Mouse (Mus musculus): ENCODE measurements around the gene Ripk4. TPM values are rescaled to one million over a fixed set of nuclear protein-coding genes. Genes with fewer than 3 reads are reported as not detected.

The Ripk4 gene
- 16.0 and 16.3 TPM in 2 replicates for polyA plus RNA-seq (2015; fragmentation: Nextera tagmentation; extraction: Ambion mirVana)

DNA sequence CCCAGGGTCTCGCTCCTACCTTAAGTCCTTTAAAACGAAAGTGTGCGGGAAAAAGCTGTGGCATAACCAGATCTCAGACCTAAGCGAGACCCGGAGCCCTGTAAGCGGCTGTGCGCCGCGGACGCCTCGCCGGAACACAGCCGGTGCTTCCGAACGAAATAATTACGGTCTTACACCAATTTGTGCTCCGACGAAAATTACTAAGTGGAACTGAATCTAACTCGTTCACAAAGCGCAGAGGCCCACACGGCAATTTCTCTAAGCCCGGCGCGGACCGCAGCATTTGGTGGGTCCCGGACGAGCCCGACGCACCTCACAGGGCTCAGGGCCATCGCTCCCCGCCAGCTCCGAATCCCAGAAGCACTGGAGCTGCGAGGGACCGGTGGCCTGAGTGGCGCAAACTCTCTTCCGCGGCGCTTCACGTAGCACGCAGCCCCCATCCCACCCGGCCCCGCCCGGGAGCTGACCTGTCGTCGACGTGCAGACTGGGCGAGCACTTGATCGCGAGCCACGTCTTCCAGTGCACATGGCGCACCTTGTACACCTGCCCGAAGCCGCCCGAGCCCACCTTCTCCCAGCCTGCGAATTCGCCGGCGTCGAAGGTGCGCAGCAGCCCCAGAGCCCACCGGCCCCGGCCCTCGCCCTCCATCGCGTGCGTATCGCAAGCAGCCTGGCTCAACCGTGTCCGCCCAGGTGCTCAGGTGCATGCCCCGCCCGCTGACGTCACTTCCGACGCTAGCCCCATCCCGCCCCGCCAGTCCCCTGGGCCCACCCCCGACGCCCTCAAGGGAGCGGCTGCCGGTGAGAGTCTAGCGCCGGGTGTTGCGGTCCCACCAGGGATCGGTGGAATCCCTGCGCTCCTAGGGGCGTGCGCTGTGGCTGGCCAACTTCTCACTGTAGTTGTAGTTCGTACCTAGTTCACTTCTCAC, at the start of gene Ripk4:
Ripk4 (minus strand) TSS at position 727 of the 929 bp plus-strand sequence.
- WGBS = under 1% methylated on average over 88 of the region's 88 CpGs
- Histone ChIP-seq H3K9ac (peak within 1 kb of the TSS; percentile 68), H3K27me3 (peaks cover 73% of the 10 kb centered on the region), H3K27ac (no peak within 1 kb of the TSS), H3K9me3 (no peaks in the 10 kb centered on the region), H3K36me3 (no peaks in the 10 kb centered on the region), H3K4me2 (peak within 1 kb of the TSS; percentile 68), H3K4me1 (peaks cover 12% of the 10 kb centered on the region), H3K4me3 (peak within 1 kb of the TSS; percentile 50)
- peak; percentile 82 for ATAC-seq (ENCODE audit: insufficient number of reproducible peaks, insufficient read depth, low FRiP score, low TSS enrichment, low read depth)

- WGBS = 95% methylated on average over 3 of the region's 3 CpGs
- H3K4me3 ChIP-seq = no peak overlapping the region
- ATAC-seq (ENCODE audit: insufficient number of reproducible peaks, insufficient read depth, low FRiP score, low TSS enrichment, low read depth) = no peak
- H3K27me3 ChIP-seq = no peaks in the 10 kb centered on the region
- H3K4me2 ChIP-seq = no peak overlapping the region
- no peaks in the 10 kb centered on the region for H3K4me1 ChIP-seq
- no peaks in the 10 kb centered on the region for H3K9me3 ChIP-seq
- no peak overlapping the region for H3K27ac ChIP-seq
- H3K36me3 ChIP-seq = peaks cover 97% of the 10 kb centered on the region
- no peak overlapping the region for H3K9ac ChIP-seq
These were observed 45.3 kb upstream of the Ripk4 start for GRCm38 (mm10) chr16:97808881-97809280.

DNA sequence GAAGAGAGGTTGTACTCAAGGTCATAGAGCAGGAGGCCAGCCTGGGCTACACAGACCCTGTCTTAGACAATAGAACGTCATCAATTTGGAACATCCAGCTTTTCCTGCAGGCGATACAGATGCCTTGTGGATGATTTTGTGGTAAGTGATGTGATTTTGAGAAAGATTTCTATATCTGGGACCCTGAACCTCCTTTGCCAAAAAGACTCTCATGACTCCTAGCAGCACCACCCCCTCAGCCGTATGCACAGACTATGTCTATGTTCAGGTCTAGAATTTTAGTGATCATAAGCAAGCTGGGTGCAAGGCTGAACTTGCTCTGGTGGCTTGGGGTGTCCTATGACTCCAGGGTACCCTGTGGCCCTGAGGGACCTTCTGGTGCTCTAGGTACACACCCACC, 42.1 kb upstream of the Ripk4 start:
- Histone ChIP-seq H3K27me3 (no peaks in the 10 kb centered on the region), H3K9me3 (no peaks in the 10 kb centered on the region), H3K9ac (no peak overlapping the region), H3K4me2 (no peak overlapping the region), H3K36me3 (peaks cover 92% of the 10 kb centered on the region), H3K4me3 (no peak overlapping the region), H3K4me1 (no peaks in the 10 kb centered on the region), H3K27ac (no peak overlapping the region)
- WGBS = 91% methylated on average over 3 of the region's 3 CpGs
- ATAC-seq (ENCODE audit: insufficient number of reproducible peaks, insufficient read depth, low FRiP score, low TSS enrichment, low read depth) = no peak

DNA sequence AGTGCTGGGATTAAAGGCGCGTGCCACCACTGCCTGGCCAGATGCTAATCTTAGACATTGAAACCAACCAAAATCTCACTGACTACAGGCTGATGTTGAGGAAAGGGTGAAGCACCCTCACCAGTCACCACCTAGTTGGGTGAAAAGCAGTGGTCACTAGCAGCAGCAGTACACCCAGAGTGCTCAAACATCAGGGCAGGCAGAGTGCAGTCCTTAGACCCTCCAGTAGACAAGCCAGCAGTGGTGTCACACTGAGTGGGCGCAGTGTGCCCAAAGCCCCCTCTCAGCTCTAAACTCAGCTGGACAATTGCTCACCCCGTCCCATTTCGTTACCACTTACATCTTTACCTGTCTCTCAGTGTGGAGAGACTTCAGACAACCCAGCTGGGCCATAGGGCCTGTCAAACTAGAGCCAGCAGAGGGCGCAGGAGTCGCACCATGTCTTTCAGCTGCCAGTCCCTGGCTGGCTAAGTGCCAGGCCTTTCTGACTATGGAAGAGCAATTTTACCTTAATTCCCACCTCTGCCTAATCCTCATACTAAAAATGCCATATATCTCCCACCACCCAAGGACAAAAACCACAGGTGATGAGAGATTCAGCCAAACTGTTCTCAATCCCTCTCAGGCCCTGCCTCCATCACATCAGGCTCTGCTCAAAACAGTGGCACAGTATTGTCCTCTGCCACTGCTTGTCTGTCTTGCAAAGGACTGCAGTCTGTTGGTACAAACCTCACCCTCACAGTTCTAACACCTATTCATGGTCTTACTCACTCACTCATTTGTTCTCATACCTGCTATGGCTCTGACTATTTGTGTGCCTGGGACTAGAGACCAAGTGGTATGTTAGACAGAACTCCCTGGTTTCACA, 41.3 kb upstream of the Ripk4 start:
- Histone ChIP-seq H3K27ac (no peak overlapping the region), H3K27me3 (no peaks in the 10 kb centered on the region), H3K9me3 (no peaks in the 10 kb centered on the region), H3K4me2 (no peak overlapping the region), H3K36me3 (peaks cover 91% of the 10 kb centered on the region), H3K4me3 (no peak overlapping the region), H3K9ac (no peak overlapping the region), H3K4me1 (no peaks in the 10 kb centered on the region)
- no peak for ATAC-seq (ENCODE audit: insufficient number of reproducible peaks, insufficient read depth, low FRiP score, low TSS enrichment, low read depth)
- WGBS = 75% methylated on average over 7 of the region's 7 CpGs

GRCm38 (mm10) chr16:97797950-97798869, 34.6 kb upstream of the Ripk4 start:
- H3K9ac ChIP-seq = no peak overlapping the region
- WGBS = 92% methylated on average over 7 of the region's 7 CpGs
- no peak for ATAC-seq (ENCODE audit: insufficient number of reproducible peaks, insufficient read depth, low FRiP score, low TSS enrichment, low read depth)
- H3K27ac ChIP-seq = no peak overlapping the region
- H3K9me3 ChIP-seq = no peaks in the 10 kb centered on the region
- no peaks in the 10 kb centered on the region for H3K27me3 ChIP-seq
- no peak overlapping the region for H3K4me2 ChIP-seq
- no peak overlapping the region for H3K4me3 ChIP-seq
- H3K4me1 ChIP-seq = no peaks in the 10 kb centered on the region
- peaks cover 90% of the 10 kb centered on the region for H3K36me3 ChIP-seq

DNA sequence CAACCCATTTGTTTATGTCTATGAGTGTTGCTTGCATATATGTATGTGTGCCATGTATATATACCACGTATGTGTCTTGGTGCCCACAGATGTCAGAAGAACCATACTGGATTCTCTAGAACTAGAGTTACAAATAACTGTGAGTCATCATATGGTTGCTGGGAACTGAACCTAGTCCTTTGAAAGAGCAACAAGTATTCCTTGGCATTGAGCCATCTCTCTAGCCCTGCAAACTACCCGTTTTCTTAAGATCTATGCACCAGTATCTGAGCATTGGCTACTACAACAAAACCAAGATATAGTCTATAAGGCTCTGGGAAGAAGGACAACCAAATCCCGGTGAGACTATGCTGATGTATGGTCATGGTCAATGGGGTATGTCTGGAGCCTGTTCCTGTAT, 33.6 kb upstream of the Ripk4 start:
- no peak for ATAC-seq (ENCODE audit: insufficient number of reproducible peaks, insufficient read depth, low FRiP score, low TSS enrichment, low read depth)
- H3K9me3 ChIP-seq = no peaks in the 10 kb centered on the region

DNA sequence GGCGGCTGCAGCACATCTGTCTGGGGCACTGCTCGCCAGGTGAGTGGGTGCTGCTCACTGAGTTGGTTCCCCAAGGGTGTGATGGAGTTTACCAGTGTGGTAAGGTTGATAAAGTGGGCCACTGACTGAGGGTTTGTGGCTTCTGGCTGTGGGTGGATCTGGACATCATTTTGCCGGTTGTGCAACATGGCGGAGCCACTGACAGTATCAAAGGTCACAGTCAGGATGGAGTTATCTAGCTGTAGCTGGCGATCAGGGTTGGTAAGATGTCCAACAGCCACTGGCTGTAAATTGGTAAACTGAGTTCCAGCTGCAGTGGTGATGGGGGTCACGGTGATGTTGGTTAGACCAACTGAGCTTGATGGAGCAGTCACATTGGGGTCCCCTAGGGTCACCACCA, 30.7 kb upstream of the Ripk4 start:
- no peak overlapping the region for H3K27ac ChIP-seq
- H3K9me3 ChIP-seq = no peaks in the 10 kb centered on the region
- H3K4me1 ChIP-seq = no peaks in the 10 kb centered on the region
- peaks cover 67% of the 10 kb centered on the region for H3K36me3 ChIP-seq
- no peak overlapping the region for H3K4me3 ChIP-seq
- no peak overlapping the region for H3K4me2 ChIP-seq
- ATAC-seq (ENCODE audit: insufficient number of reproducible peaks, insufficient read depth, low FRiP score, low TSS enrichment, low read depth) = no peak
- H3K9ac ChIP-seq = no peak overlapping the region
- H3K27me3 ChIP-seq = no peaks in the 10 kb centered on the region
- WGBS = 94% methylated on average over 6 of the region's 6 CpGs

More for the DNA sequence above, 33.6 kb upstream of the Ripk4 start:
- H3K4me1 ChIP-seq = no peaks in the 10 kb centered on the region
- no peak overlapping the region for H3K4me2 ChIP-seq
- no peak overlapping the region for H3K4me3 ChIP-seq
- WGBS = 88% methylated on average over 3 of the region's 3 CpGs
- H3K9ac ChIP-seq = no peak overlapping the region
- H3K27ac ChIP-seq = no peak overlapping the region
- H3K27me3 ChIP-seq = no peaks in the 10 kb centered on the region
- H3K36me3 ChIP-seq = peaks cover 88% of the 10 kb centered on the region

GRCm38 (mm10) chr16:97783057-97783456, 19.5 kb upstream of the Ripk4 start:
- no peaks in the 10 kb centered on the region for H3K9me3 ChIP-seq
- 88% methylated on average over 5 of the region's 5 CpGs for WGBS
- H3K9ac ChIP-seq = no peak overlapping the region
- ATAC-seq (ENCODE audit: insufficient number of reproducible peaks, insufficient read depth, low FRiP score, low TSS enrichment, low read depth) = no peak
- no peak overlapping the region for H3K27ac ChIP-seq
- no peaks in the 10 kb centered on the region for H3K27me3 ChIP-seq
- no peak overlapping the region for H3K4me2 ChIP-seq
- 0 out of 2 replicates have a peak, but pooled peaks cover 4% of the 10 kb centered on the region for H3K4me1 ChIP-seq
- no peaks in the 10 kb centered on the region for H3K36me3 ChIP-seq
- H3K4me3 ChIP-seq = no peak overlapping the region

- 0 out of 2 replicates have a peak overlapping the region, but pooled peaks have one; percentile 46 for H3K9ac ChIP-seq
- H3K9me3 ChIP-seq = no peaks in the 10 kb centered on the region
- no peaks in the 10 kb centered on the region for H3K27me3 ChIP-seq
- ATAC-seq (ENCODE audit: insufficient number of reproducible peaks, insufficient read depth, low FRiP score, low TSS enrichment, low read depth) = peak; percentile 71; the same call in 1 of the 2 replicates
- peak overlapping the region; percentile 25; the same call in 1 of the 2 replicates for H3K4me3 ChIP-seq
- 21% methylated on average over 15 of the region's 15 CpGs for WGBS
- H3K4me2 ChIP-seq = peak overlapping the region; percentile 51
- 0 out of 2 replicates have a peak, but pooled peaks cover 4% of the 10 kb centered on the region for H3K4me1 ChIP-seq
- H3K36me3 ChIP-seq = no peaks in the 10 kb centered on the region
- H3K27ac ChIP-seq = no peak overlapping the region
These were observed 14.9 kb upstream of the Ripk4 start for GRCm38 (mm10) chr16:97778353-97779025.

- H3K36me3 ChIP-seq = no peaks in the 10 kb centered on the region
- H3K9me3 ChIP-seq = no peaks in the 10 kb centered on the region
- H3K27ac ChIP-seq = no peak overlapping the region
- no peak overlapping the region for H3K4me2 ChIP-seq
- H3K9ac ChIP-seq = no peak overlapping the region
- H3K4me1 ChIP-seq = peaks cover 12% of the 10 kb centered on the region
- peaks cover 57% of the 10 kb centered on the region for H3K27me3 ChIP-seq
- H3K4me3 ChIP-seq = no peak overlapping the region
- 26% methylated on average over 3 of the region's 3 CpGs for WGBS
- ATAC-seq (ENCODE audit: insufficient number of reproducible peaks, insufficient read depth, low FRiP score, low TSS enrichment, low read depth) = no peak
These were observed 2.9 kb upstream of the Ripk4 start for GRCm38 (mm10) chr16:97766501-97766900.
